Mouse (Mus musculus): ENCODE data around the gene Lyst.

DNA sequence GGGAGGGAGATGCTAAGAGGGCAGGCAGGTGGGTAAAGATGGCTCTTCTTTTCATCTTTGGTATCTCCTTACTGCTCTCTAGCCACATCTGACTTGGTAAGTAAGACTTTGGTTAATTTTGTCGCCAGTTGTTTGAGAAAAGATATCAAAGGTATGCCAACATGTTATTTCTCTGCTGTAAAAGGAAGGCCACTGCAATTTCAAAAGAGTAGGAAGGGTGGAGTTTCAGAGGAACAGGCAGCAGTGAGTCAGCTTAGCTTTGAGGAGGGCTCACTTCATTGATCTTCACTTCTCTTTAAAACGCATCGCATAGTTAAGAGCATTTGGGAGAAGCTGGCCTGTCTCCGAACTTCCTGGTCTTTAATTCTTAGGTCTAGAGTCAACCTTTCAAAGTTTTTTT is 8.2 kb upstream of the Lyst start:
- no peak for TF ChIP-seq CTCF (IDR thresholded peaks at IDR 0.05; ENCODE audit: low read depth, low read length)
- TF ChIP-seq POLR2A (IDR thresholded peaks at IDR 0.05; ENCODE audit: borderline replicate concordance, low read depth, low read length): no peak
